Mouse (Mus musculus): ENCODE results near the gene Abi3bp. TPM values are rescaled to one million over a fixed set of nuclear protein-coding genes. Genes with fewer than 3 reads are reported as not detected.

Gene Abi3bp
- polyA plus RNA-seq, 2 experiments, result 27.1 to 35.3 TPM

GRCm38 (mm10) chr16:56528079-56528688, 50.5 kb downstream of the Abi3bp start:
- Histone ChIP-seq H3K27me3 (ENCODE audit: control insufficient read depth, insufficient read depth, low read length) (no peaks in the 10 kb centered on the region), H3K9ac (ENCODE audit: low read depth, low read length, severe bottlenecking) (no peak overlapping the region), H3K4me1 (ENCODE audit: control insufficient read depth, insufficient read depth, low read length) (no peaks in the 10 kb centered on the region), H3K36me3 (ENCODE audit: control insufficient read depth, insufficient read depth, low read length) (no peaks in the 10 kb centered on the region), H3K4me3 (replicated peaks; ENCODE audit: low read length) (no peak overlapping the region), H3K9me3 (ENCODE audit: control insufficient read depth, low read length) (no peaks in the 10 kb centered on the region), H3K4me2 (replicated peaks; ENCODE audit: low read depth, low read length, severe bottlenecking) (no peak overlapping the region), H3K27ac (replicated peaks; ENCODE audit: low read depth, low read length) (no peak overlapping the region)
- 75% methylated on average over 3 of the region's 3 CpGs for WGBS
- DNase-seq (ENCODE audit: low spot score) (no peak), ATAC-seq (ENCODE audit: low FRiP score, low read depth) (no peak)
- no peak for TF ChIP-seq POLR2A (IDR thresholded peaks at IDR 0.05; ENCODE audit: borderline replicate concordance, extremely low read depth, insufficient read depth, insufficient read length)

GRCm38 (mm10) chr16:56579536-56579935, 101.9 kb downstream of the Abi3bp start:
- no peak overlapping the region for H3K4me3 ChIP-seq (replicated peaks; ENCODE audit: low read length)
- no peak overlapping the region for H3K27ac ChIP-seq (replicated peaks; ENCODE audit: low read depth, low read length)
- no peak overlapping the region for H3K4me2 ChIP-seq (replicated peaks; ENCODE audit: low read depth, low read length, severe bottlenecking)
- no peak for ATAC-seq (ENCODE audit: low FRiP score, low read depth)
- WGBS, result 69% methylated on average over 1 of the region's 1 CpGs
- H3K36me3 ChIP-seq (ENCODE audit: control insufficient read depth, insufficient read depth, low read length), result no peaks in the 10 kb centered on the region
- no peaks in the 10 kb centered on the region for H3K9me3 ChIP-seq (ENCODE audit: control insufficient read depth, low read length)
- no peak overlapping the region for H3K9ac ChIP-seq (ENCODE audit: low read depth, low read length, severe bottlenecking)
- peak; percentile 60 for DNase-seq (ENCODE audit: low spot score)
- H3K27me3 ChIP-seq (ENCODE audit: control insufficient read depth, insufficient read depth, low read length), result no peaks in the 10 kb centered on the region
- H3K4me1 ChIP-seq (ENCODE audit: control insufficient read depth, insufficient read depth, low read length), result no peaks in the 10 kb centered on the region; the same call in 1 of the 2 replicates
- TF ChIP-seq POLR2A (IDR thresholded peaks at IDR 0.05; ENCODE audit: borderline replicate concordance, extremely low read depth, insufficient read depth, insufficient read length), result no peak

- TF ChIP-seq POLR2A (IDR thresholded peaks at IDR 0.05; ENCODE audit: borderline replicate concordance, extremely low read depth, insufficient read depth, insufficient read length), result no peak
- 64% methylated on average over 5 of the region's 5 CpGs for WGBS
- Histone ChIP-seq H3K9ac (ENCODE audit: low read depth, low read length, severe bottlenecking) (no peak overlapping the region), H3K27ac (replicated peaks; ENCODE audit: low read depth, low read length) (no peak overlapping the region), H3K36me3 (ENCODE audit: control insufficient read depth, insufficient read depth, low read length) (no peaks in the 10 kb centered on the region), H3K4me1 (ENCODE audit: control insufficient read depth, insufficient read depth, low read length) (peaks cover 6% of the 10 kb centered on the region; the same call in 1 of the 2 replicates), H3K4me2 (replicated peaks; ENCODE audit: low read depth, low read length, severe bottlenecking) (no peak overlapping the region), H3K4me3 (replicated peaks; ENCODE audit: low read length) (no peak overlapping the region), H3K27me3 (ENCODE audit: control insufficient read depth, insufficient read depth, low read length) (no peaks in the 10 kb centered on the region), H3K9me3 (ENCODE audit: control insufficient read depth, low read length) (no peaks in the 10 kb centered on the region)
- no peak for DNase-seq (ENCODE audit: low spot score)
- no peak for ATAC-seq (ENCODE audit: low FRiP score, low read depth)
Measured at GRCm38 (mm10) chr16:56593581-56593980, 115.9 kb downstream of the Abi3bp start.

GRCm38 (mm10) chr16:56594866-56595265, 117.2 kb downstream of the Abi3bp start:
- ATAC-seq (ENCODE audit: low FRiP score, low read depth) (no peak), DNase-seq (ENCODE audit: low spot score) (no peak)
- Histone ChIP-seq H3K9me3 (ENCODE audit: control insufficient read depth, low read length) (no peaks in the 10 kb centered on the region), H3K4me3 (replicated peaks; ENCODE audit: low read length) (no peak overlapping the region), H3K27ac (replicated peaks; ENCODE audit: low read depth, low read length) (no peak overlapping the region), H3K4me2 (replicated peaks; ENCODE audit: low read depth, low read length, severe bottlenecking) (no peak overlapping the region), H3K36me3 (ENCODE audit: control insufficient read depth, insufficient read depth, low read length) (no peaks in the 10 kb centered on the region), H3K4me1 (ENCODE audit: control insufficient read depth, insufficient read depth, low read length) (peaks cover 6% of the 10 kb centered on the region; the same call in 1 of the 2 replicates), H3K9ac (ENCODE audit: low read depth, low read length, severe bottlenecking) (no peak overlapping the region), H3K27me3 (ENCODE audit: control insufficient read depth, insufficient read depth, low read length) (no peaks in the 10 kb centered on the region)
- no peak for TF ChIP-seq POLR2A (IDR thresholded peaks at IDR 0.05; ENCODE audit: borderline replicate concordance, extremely low read depth, insufficient read depth, insufficient read length)
- WGBS, result 82% methylated on average over 6 of the region's 6 CpGs

GRCm38 (mm10) chr16:56598427-56598826, 120.7 kb downstream of the Abi3bp start:
- WGBS, result 71% methylated on average over 4 of the region's 4 CpGs
- no peak overlapping the region for H3K4me3 ChIP-seq (replicated peaks; ENCODE audit: low read length)
- DNase-seq (ENCODE audit: low spot score) (no peak), ATAC-seq (ENCODE audit: low FRiP score, low read depth) (no peak)
- H3K36me3 ChIP-seq (ENCODE audit: control insufficient read depth, insufficient read depth, low read length), result no peaks in the 10 kb centered on the region
- H3K4me2 ChIP-seq (replicated peaks; ENCODE audit: low read depth, low read length, severe bottlenecking), result no peak overlapping the region
- H3K27me3 ChIP-seq (ENCODE audit: control insufficient read depth, insufficient read depth, low read length), result no peaks in the 10 kb centered on the region
- no peak for TF ChIP-seq POLR2A (IDR thresholded peaks at IDR 0.05; ENCODE audit: borderline replicate concordance, extremely low read depth, insufficient read depth, insufficient read length)
- no peak overlapping the region for H3K9ac ChIP-seq (ENCODE audit: low read depth, low read length, severe bottlenecking)
- peaks cover 6% of the 10 kb centered on the region; the same call in 1 of the 2 replicates for H3K4me1 ChIP-seq (ENCODE audit: control insufficient read depth, insufficient read depth, low read length)
- no peak overlapping the region for H3K27ac ChIP-seq (replicated peaks; ENCODE audit: low read depth, low read length)
- no peaks in the 10 kb centered on the region for H3K9me3 ChIP-seq (ENCODE audit: control insufficient read depth, low read length)
